Mouse (Mus musculus) fat pad, adult 2 months (tissue): Measurements from ENCODE around the gene Arhgap32.
A peak's percentile ranks its signal among the peaks of the same experiment; 100 is the strongest.
"Not testable (repeated sequence)": the region's sequence is repeated elsewhere in the genome, so short reads cannot be mapped to it uniquely, and the experiment has no call there.

Source experiments
- DNase-seq: peaks from one replicate; pipeline ENCODE4 v3.0.0-alpha.2; 2011; ENCODE audit warnings: low read depth, low spot score; ENCODE audit errors: extremely low read depth

Gene Arhgap32

GRCm38 (mm10) chr9:32136680-32137295, 20.9 kb downstream of the Arhgap32 start:
- no peak for DNase-seq

DNA sequence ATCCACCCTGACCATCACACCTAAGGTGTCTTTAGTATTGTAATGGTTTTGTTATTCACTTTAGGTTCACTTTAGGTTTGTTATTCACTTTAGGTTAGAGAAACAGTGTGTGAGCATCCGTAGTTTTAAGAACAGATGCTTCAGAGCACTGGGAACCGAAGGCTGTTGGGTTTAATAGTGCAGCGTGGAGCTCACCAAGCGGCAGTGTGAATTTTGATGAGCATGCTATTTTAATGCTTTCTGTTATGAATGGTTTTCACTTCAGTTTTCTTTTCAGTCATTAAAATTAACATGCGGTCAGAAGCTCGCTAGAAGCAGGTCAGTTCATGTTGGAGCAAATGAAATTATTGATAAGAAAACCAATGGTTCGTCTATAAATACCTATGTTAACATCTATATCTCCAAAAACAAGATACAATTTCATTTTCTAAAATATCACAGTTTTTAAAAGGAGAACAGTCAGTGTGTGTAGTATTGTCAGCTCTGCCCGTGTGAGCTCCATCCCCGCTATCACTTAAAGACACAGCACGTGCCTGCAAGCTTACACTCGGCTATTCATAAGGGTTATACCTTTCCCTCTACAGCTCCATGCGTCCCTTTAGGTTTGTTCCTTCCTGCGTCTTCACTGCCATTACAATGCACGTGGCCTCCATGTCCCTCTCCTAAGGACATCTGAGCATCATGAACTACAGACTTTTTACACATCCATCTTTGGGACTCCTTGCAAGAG, 21.9 kb downstream of the Arhgap32 start:
- no peak for DNase-seq

GRCm38 (mm10) chr9:32138616-32139015, 22.7 kb downstream of the Arhgap32 start:
- no peak for DNase-seq

DNA sequence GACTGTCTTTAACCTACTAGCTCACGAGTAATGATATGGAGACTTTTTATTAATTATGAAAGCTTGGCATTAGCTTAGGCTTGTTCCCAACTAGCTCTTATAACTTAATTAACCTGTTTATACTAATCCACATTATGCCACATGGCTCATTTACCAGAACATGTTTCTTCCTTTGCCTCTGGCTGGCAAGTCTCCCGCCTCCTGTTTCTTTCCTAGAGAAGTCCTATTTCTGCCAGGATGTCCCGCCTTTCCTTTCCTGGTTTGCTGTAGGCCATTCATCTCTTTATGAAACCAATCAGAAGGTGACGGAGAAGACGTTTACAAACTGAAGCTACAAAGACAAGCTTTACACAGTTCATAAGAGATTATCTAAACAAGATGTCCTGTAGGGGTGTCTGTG, 23.7 kb downstream of the Arhgap32 start:
- no peak for DNase-seq

DNA sequence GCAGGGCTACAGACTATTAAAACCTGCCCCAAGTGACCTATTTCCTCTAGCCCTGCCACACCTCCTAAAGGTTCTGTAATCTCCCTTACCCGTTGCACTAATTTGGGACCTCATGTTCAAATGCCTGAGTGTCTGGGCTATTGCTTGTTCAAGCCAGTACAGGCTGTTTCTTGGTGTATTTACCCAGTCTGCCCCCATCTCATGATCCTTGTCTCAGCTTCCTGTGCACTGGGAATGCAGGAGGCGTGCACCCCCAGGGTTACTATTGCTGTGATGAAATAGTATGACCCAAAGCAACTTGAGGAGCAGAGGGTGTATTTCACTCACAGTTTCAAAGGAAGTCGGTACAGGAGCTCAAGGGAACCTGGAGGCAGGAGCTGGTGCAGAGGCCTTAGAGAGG, 26.9 kb downstream of the Arhgap32 start:
- no peak for DNase-seq

DNA sequence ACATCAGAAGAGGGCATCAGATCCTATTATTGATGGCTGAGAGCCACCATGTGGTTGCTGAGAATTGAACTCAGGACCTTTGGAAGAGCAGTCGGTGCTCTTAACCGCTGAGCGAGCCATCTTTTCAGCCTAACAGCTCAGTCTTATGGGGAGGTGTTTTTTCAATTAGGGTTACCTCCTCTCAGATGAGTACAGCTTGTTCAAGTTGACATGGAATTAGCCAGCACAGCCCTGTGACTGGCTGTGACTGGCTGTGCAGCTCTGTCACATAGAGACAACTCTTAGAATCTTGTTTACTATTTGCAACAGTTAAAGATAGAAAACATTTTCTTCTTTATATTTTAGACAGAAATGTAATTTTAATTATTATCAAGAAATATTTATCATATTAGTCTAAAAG, 27.5 kb downstream of the Arhgap32 start:
- DNase-seq = no peak

DNA sequence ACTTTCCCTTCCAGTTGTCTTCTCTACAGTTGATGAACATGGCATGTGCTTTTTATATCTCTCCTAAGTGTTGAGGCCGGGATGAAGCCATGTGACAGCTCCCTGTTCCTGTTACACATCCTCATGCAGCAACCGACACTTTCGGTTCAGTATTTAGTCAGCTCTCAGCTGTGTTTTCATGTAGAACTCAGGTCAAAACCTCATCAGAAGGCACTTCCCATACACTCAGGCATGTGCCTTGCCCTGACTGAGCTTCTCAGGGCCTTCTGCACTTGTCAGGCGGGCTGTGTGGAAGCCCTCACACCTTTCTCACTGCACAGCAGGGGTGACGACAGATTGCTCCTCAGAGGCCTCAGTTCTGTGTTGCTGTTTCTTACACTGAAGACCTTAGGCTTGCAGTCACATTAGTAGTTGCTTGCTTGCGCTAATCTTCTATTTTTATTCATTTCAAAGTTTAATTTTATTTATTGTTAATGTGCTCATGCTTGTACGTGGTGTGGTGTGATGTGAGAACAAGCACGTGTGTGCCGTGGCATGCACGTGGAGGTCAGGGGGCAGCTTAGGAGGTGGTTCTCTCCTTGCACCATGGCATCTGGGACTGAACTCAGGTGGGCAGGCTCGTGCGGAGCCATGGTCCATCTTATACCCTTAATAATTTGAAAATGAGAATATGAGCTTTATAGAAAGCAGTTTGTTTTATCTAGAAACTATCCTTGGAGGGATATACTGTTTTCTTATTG, 30.5 kb downstream of the Arhgap32 start:
- DNase-seq = no peak

- DNase-seq = no peak
These were observed 33.3 kb downstream of the Arhgap32 start for GRCm38 (mm10) chr9:32149241-32149640.

DNA sequence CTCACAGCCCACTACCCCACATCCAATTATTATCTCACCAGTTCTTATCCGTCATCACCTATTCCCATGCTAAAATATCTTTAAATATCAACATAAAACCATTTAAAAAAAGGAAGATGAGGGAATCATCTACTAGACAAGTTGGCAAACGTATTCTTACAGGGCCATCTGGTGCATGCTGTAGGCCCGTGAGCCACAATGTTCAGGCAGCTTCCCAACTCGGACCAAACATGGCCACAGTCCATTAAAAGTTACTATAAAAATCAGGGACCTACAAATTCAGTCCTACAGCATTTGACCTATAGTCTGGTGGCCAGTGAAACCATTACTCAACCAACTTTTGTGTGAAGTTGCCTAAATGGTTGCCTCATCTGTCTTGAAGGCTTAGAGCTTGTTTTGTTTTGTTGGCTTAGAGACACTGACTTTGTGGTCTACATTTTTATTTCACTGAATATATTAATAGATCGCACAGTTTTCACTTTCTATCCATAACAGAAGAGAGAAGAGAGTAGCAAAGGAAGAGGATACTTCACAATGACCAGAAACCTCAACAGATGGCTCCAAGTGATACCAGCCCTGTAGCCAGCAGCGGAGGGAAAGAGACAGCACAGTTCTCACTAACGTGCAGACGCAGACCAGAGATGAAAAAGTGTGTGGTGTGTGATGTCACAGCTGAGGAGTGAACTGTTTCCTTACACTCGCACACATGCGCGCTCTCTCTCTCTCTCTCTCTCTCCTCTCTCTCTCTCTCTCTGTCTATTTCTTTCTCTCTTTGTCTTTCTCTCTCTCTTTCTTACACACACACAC, 34.1 kb downstream of the Arhgap32 start:
- no peak for DNase-seq

DNA sequence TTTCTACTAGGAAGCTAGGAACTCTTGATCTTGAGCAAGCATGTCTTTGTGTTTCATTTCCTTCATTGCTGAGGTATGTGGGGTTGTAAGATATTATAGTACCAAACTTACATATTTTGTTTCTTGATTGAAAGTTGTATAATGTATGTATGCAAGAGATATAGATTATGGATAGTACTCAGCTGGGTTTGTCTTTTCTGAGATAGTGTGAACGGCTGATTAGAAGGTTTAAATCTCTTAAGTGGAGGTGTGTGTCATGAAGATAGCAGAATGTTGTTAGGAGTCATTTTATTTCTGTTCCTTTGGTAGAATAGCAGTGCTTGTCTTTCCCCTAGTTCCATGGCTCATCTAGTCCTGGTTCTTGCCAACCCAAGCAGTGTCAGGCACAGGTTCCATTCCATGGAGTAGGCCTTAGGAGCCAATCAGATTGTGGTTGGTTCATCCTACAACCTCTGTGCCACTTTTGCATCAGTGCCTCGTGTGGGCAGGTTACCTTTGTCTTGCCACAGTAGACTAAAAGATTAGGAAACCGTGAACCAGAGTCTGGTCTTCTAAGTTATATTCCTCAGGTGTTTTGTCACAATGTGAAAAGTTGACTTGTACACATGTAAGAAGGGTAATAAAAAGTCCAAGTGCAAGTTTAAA, 38.9 kb downstream of the Arhgap32 start:
- peak; percentile 73 for DNase-seq

DNA sequence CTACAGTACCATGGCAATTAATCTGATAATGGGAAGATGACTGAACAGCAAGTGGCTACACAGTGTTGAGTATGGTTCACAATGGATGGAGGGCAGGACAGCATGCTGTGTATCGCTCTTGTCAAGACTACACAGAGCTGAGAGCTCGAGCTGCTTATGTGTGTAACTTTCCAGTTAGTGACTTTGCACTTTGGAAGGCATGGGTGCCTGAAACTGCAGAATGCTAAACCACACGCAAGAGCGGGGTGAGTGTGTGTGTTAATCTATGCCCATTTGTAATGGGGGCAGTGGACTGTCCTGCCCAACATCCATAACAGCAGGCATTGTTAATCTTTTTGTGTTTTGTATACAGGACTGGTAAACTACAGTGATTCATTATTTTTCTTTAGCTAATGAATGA, 40.8 kb downstream of the Arhgap32 start:
- no peak for DNase-seq

- no peak for DNase-seq
These were observed 41.3 kb downstream of the Arhgap32 start for GRCm38 (mm10) chr9:32157201-32157600.

DNA sequence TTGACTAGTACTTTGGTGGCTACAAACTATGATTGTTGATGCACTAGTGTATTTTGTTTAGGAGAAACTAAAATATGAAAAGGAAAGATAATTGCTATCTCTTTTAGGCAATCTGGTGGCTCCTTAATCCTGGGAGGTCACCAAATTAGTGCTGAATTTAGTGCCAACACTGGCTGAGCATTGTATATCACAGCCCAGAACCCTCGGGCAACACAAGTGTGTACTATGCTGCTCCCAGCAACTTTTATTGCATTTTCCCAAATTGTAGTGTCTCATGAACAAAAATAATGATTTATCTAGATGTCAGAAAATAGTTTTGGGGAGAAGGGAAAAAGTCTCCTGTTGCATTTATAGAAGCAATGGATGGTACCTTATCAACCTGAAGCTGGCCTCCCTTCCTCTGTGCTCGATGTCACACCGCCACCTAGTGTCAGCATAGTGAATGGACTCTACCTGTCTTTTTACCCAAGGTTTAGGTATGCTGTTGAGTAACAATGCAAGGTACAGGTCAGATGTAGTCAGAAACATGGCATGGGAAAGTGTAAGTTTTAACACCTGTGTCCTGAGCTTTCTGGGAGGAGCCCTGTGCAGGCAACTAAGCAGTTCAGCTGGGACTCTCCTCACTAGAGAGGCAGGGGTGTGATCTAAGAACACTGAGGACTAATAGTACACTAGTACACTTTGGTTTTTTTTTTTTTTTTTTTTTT, 43.1 kb downstream of the Arhgap32 start:
- peak; percentile 62 for DNase-seq

- DNase-seq = no peak
These were observed 43.8 kb downstream of the Arhgap32 start for GRCm38 (mm10) chr9:32159724-32160123.

DNA sequence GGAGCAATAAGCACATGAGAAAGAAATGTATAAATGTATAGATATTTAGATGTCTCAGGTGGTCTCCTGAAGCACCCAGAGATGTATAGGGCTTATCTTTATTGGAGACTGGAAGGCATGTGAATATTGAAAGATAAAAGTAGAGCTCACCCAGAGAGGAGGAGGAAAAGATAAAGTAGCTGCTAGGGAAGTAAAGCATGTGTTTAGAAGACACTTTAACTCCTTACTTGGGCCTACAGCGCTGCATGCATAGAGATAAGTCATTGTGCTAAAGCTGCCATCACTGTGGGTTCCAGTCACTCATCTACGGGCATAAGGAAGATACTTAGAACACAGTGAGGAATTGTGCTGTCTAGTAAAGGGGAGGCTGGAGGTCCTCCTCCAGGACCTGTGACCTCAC, 46.9 kb downstream of the Arhgap32 start:
- DNase-seq = no peak

DNA sequence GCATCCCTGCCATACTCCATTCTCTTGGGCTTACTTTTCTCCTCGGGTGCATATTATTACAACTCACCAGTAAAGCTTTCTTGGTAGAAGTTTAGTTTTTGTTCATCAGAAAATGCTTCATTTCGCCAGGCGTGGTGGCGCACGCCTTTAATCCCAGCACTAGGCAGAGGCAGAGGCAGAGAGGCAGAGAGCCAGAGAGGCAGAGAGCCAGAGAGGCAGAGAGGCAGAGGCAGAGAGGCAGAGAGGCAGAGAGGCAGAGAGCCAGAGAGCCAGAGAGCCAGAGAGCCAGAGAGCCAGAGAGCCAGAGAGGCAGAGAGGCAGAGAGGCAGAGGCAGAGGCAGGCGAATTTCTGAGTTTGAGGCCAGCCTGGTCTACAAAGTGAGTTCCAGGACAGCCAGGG, 47.9 kb downstream of the Arhgap32 start:
- not testable (repeated sequence) for DNase-seq

DNA sequence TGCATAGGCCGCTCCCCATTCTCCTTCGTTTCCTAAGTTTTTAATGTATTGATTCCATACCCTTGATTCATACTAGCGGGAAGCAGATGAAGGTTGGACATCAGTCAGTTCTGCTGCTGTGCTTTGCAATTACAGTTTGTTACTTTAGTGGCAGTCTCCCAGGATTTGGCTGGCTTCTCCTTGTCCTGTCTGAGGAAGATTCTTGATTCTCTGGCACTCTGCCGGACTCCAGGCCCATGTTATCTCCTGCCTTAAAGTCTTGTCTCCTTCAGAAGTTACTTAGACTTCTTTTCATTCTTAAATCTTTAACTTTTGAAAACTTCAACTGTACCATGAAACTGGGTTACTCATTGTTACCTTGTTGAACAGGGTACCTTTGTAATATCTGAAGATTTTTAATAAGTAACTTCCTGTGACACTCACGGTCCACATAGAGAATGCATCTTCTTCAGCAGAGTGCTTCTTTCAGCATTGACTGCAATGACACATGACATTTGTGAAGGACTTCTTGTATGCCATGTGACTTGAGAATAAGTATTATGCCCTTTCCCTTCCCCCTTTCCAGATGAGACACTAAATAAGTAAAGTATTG, 52.7 kb downstream of the Arhgap32 start:
- no peak for DNase-seq

DNA sequence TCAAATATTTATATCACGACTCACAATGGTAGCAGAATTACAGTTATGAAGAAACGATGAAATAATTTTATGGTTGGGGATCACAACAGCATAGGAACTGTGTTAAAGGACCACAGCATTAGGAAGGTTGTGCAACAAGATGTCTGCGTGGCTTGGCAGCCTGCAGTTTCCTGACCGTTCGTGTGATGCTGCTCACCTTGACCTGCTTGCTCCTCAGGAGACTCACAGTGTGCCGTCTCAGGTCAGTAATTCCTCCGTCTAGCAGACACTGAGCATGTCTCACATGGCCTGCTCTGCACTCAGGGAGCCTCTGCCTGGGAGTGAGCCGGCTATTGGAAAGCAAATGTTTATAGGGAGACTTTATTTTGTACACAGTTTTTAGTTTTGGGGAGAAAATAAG, 54.8 kb downstream of the Arhgap32 start:
- DNase-seq = no peak

DNA sequence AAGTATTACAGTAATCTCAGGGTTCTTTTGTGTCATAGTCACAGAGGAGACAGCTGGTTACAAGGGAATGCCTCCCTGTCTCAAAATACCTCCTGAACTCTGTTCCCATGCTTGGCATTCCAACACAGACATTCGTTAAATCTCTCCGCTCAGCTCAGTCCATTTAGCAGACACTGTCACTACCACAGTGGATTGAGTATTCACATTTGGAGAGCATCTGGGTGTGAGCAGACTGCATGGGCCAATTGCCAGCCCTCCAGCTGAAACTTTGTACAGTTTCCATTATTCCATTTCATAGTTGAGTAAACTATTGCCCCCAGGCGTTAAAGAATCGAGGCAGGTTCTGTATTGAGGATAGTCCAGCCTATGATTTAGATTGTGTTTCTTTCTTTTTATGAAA, 60.7 kb downstream of the Arhgap32 start:
- no peak for DNase-seq

DNA sequence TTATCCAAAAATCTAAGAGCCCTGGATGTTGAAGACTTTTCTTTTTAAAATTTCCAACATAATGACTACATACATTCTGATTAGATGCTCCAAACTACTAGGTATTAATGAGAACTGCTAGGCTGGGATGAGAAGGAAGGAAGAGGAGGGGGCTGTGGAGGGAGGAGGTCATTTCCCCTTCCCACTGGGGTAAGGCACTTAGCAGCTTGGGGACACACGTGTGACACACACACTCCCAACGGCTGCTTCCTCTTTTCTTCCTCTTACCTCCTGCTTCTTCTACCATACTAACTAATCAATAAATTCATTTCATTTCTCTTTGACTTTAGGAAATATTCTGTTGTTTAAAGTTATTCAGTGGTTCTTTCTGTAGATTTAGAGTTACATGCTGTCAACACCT, 65.2 kb downstream of the Arhgap32 start:
- DNase-seq = no peak
